Mouse (Mus musculus) retina, adult 2 months (tissue): ENCODE data around the gene Snx1.

Experiments used
- DNase-seq: peaks from one replicate; pipeline ENCODE4 v3.0.0-alpha.2; 2012; ENCODE audit warnings: low read depth, low spot score

Gene Snx1

DNA sequence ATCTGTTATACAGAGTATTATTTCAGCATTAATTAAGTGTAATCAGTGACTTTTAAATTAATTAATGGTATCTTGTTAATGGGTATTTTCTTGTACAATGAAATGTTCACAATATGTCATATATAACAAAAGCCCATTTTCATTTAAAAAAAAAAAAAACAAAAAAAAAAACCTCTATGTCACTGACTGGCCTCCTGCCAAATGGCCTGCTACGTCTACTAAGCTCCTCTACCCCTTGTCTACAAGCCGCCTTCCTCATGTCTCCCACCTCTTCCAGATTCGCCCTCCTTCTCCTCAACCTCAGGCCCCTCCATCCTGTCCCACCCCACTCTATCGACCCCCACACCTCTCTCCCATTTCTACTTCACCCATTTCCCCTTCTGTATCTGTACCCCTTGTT, 74.9 kb downstream of the Snx1 start:
- no peak for DNase-seq

DNA sequence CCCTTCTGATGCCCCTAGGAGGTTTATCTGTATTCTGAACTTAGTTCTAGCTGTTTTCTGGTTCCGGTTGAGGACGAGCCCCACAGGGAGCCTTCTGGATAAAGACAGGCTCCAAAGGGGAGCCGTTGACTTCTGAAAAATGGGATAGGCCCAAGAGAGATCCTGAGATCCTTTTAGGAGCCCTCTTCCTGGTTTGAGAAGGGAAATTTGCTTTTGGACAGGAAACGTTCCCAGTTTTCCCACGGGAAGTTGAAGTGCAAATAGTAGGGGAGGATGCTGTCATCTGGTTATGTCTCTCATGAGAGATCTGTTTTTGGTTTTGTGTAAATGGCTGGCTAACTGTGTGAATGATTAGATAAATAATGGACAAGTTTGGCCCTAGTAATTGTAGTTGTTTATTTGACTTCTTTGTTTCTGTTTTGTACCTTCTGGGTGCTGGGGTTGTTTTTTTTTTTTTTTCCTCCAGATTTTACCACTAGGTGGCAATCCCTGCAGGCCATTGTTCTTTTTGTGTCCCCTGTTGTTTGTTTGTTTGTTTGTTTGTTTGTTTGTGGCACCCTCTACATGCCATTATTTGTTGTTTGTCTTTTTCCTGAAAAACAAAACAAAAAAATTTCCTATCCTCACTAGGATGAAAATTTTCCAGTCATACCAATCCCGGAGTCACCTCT, 76.3 kb downstream of the Snx1 start:
- no peak for DNase-seq

DNA sequence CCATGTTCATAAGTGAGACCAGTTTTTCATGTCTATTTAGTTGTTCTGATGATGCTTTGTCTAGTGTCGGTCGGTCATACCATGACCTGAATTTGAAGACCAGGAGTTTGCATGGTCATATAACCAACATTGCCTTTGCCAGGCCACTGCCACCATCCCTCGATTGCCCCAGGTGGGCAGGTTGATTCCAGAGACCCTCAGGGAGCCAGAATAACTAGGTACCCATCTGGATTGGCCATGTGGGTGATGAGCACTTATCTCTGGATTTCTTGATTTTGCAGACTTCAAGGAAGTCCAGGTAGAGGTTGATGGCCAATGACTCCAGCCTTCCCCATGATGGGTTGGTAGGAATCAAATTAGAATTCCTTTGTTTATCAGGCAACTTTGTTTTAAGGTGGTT, 83.1 kb downstream of the Snx1 start:
- no peak for DNase-seq

DNA sequence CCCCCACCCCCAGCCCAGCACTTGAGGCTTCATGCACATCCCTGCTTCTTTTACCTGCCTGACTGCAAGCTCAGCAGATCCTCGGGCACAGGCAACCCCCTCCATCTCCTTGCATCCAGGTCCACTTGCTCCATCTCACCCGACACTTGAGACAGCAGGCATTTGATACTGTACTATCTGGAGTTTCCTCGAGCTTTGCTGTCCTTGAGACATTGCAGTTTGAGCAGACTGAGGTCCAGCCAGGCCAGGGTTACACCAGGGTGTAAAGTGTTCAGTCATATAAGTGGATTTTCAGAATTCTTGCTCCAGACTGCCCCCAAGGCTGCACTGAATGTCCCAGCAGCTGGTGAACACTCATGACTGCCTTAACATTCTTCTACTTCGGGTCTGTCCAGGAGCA, 84.1 kb downstream of the Snx1 start:
- no peak for DNase-seq

DNA sequence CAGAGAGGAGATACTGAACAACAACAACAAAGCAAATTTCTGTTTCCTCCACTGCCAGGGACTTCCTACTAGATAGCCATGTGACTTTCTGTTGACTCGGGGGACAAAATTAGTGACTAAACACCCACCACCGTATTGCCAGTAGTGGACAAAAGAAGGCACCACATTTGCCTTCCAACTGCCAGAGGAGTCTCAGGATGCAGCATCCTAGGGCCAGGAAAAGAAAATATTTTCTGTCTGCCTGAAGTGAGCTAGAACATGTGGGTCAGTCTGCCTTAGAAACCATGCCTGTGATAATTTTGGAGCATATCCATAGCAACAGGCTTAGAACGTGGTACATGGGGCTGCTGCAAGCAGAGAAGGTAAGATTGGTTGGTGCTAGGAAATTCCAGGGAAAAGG, 85.6 kb downstream of the Snx1 start:
- no peak for DNase-seq

DNA sequence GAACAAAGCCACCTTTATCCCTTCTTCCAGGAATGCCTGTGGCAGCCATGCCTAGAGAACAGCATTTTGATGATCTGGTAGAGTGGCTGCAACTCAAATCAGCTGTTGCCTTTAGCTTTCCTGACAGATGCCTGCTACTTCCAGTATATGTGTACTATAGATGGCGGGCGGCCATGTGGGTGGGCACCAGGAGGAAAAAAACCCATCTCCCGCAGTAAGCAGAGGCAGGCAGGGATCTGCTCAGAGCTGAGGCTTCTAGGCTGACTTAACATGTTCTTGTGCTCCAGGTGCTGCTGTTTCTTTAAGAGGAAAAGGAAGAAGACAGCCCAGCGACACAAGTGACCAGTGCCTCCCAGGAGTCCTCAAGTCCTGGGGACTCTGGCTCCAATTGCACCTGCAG, 87.1 kb downstream of the Snx1 start:
- no peak for DNase-seq

DNA sequence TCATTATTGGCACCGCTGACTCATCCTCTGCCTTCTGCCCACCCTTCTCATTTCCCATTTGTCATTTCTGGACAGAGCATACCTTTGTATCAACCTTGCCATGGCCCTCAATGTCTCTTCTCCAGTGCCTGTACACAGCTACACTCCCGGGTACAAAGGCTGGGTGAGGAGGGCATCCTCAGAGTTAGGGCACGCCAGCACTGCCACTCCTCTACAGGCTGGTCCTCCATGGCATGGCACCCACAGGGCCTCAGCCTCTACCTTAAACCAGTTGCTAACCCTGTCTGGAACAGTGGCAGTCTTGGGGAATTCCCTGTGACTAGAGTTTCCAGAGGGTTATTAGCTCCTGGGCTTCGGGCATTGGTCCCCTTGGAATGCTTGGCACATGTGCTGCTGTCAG, 87.8 kb downstream of the Snx1 start:
- no peak for DNase-seq
